Mouse (Mus musculus) liver, embryonic 12.5 days (tissue): ENCODE data around the gene Cdk11b. TPM values are rescaled to one million over a fixed set of nuclear protein-coding genes. Genes with fewer than 3 reads are reported as not detected.

Source experiments
- ATAC-seq: fragments of 200-750 bp; cut with Nextera tagmentation; 2 replicates; pipeline ENCODE4 v1.8.0; 2017; ENCODE audit warnings: moderate number of reproducible peaks, mild to moderate bottlenecking, moderate library complexity
- H3K27ac ChIP-seq: fragments of 300-500 bp; sonication (generic); 2 replicates; pipeline ENCODE4 v1.5.1; 2016; ENCODE audit warnings: mild to moderate bottlenecking
- H3K27me3 ChIP-seq: fragments of 300-500 bp; sonication (generic); replicated peaks from 2 replicates; pipeline ENCODE4 v1.6.1; 2016; ENCODE audit warnings: mild to moderate bottlenecking, moderate library complexity
- H3K36me3 ChIP-seq: fragments of 300-500 bp; sonication (generic); 2 replicates; pipeline ENCODE4 v1.6.1; 2016; ENCODE audit warnings: mild to moderate bottlenecking, moderate library complexity
- H3K4me1 ChIP-seq: fragments of 300-500 bp; sonication (generic); 2 replicates; pipeline ENCODE4 v1.6.1; 2016
- H3K4me2 ChIP-seq: fragments of 300-500 bp; sonication (generic); 2 replicates; pipeline ENCODE4 v1.6.1; 2016; ENCODE audit warnings: mild to moderate bottlenecking, moderate library complexity
- H3K4me3 ChIP-seq: fragments of 300-500 bp; sonication (generic); 2 replicates; pipeline ENCODE4 v1.5.1; 2016; ENCODE audit warnings: mild to moderate bottlenecking, moderate library complexity
- H3K9ac ChIP-seq: fragments of 300-500 bp; sonication (generic); 2 replicates; pipeline ENCODE4 v1.6.1; 2016; ENCODE audit warnings: mild to moderate bottlenecking, moderate library complexity
- H3K9me3 ChIP-seq: fragments of 300-500 bp; sonication (generic); replicated peaks from 2 replicates; pipeline ENCODE4 v1.6.1; 2016; ENCODE audit warnings: mild to moderate bottlenecking, moderate library complexity
- WGBS: fragments of 180-500 bp; shearing (Covaris S2); methylation state at CpG from one replicate; pipeline ENCODE4 v1.1.7; 2016; ENCODE audit not compliant: insufficient replicate concordance; 5-methylcytosine and 5-hydroxymethylcytosine counted together
- polyA plus RNA-seq: library from polyadenylated mRNA; unstranded; fragments of >200 nt; fragmentation: Nextera tagmentation; extraction: Ambion mirVana; gene quantifications from 2 replicates; pipeline ENCODE4 v1.2.1, GENCODE M21; 2016

Cdk11b gene
- 41.1 and 45.5 TPM in 2 replicates for polyA plus RNA-seq

GRCm38 (mm10) chr4:155624338-155625291 lies at the start of gene Cdk11b:
TSS of gene Cdk11b (plus strand) at chr4:155624854.
- ATAC-seq: peak; percentile 100
- Histone ChIP-seq H3K4me2 (peak within 1 kb of the TSS; percentile 68), H3K9ac (peak within 1 kb of the TSS; percentile 87), H3K27ac (peak within 1 kb of the TSS; percentile 95), H3K36me3 (peaks cover 58% of the 10 kb centered on the region), H3K27me3 (no peaks in the 10 kb centered on the region), H3K9me3 (no peaks in the 10 kb centered on the region), H3K4me3 (peak within 1 kb of the TSS; percentile 85), H3K4me1 (peaks cover 14% of the 10 kb centered on the region)
- under 1% methylated on average over 84 of the region's 84 CpGs for WGBS

- ATAC-seq: no peak
These were observed 49.7 kb upstream of the Cdk11b start for GRCm38 (mm10) chr4:155574931-155575330.

GRCm38 (mm10) chr4:155575521-155575920 lies 49.1 kb upstream of the Cdk11b start:
- no peaks in the 10 kb centered on the region for H3K27me3 ChIP-seq
- WGBS: 84% methylated on average over 8 of the region's 8 CpGs
- H3K9ac ChIP-seq: no peak overlapping the region
- H3K4me2 ChIP-seq: no peak overlapping the region
- H3K9me3 ChIP-seq: no peaks in the 10 kb centered on the region
- H3K36me3 ChIP-seq: peaks cover 45% of the 10 kb centered on the region
- no peak overlapping the region for H3K4me3 ChIP-seq
- H3K4me1 ChIP-seq: peaks cover 34% of the 10 kb centered on the region
- no peak overlapping the region for H3K27ac ChIP-seq
- no peak for ATAC-seq

More at GRCm38 (mm10) chr4:155574931-155575330, 49.7 kb upstream of the Cdk11b start:
- H3K9me3 ChIP-seq: no peaks in the 10 kb centered on the region
- H3K27me3 ChIP-seq: no peaks in the 10 kb centered on the region
- no peak overlapping the region for H3K4me2 ChIP-seq
- no peak overlapping the region for H3K4me3 ChIP-seq
- 33% methylated on average over 11 of the region's 11 CpGs for WGBS
- H3K4me1 ChIP-seq: peaks cover 39% of the 10 kb centered on the region
- no peak overlapping the region for H3K9ac ChIP-seq
- H3K27ac ChIP-seq: no peak overlapping the region
- peaks cover 41% of the 10 kb centered on the region for H3K36me3 ChIP-seq

DNA sequence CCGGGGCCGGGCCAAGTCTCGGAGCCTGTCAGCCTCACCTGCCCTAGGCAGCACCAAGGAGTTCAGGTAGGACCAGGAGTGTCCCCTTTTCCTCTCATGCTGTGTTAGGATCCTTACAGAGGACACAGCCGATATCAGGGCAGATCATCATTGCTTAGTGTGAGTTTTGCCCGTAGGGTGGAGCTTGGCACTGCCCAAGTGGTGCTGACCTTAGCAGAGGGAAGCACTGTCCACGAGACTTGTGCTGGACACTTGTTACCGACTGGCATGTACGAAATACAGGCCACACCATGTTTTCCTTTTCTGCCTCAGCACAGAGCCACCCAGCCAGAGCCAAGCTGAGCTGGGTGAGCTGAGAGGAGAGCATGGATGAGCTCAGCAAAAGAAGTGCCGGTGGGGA lies 47.5 kb upstream of the Cdk11b start:
- Histone ChIP-seq H3K4me3 (no peak overlapping the region), H3K9me3 (no peaks in the 10 kb centered on the region), H3K9ac (no peak overlapping the region), H3K27me3 (no peaks in the 10 kb centered on the region), H3K4me1 (peaks cover 21% of the 10 kb centered on the region), H3K27ac (no peak overlapping the region), H3K36me3 (peaks cover 56% of the 10 kb centered on the region), H3K4me2 (no peak overlapping the region)
- WGBS: 89% methylated on average over 9 of the region's 9 CpGs
- ATAC-seq: no peak

GRCm38 (mm10) chr4:155577741-155578140 lies 46.9 kb upstream of the Cdk11b start:
- no peak overlapping the region for H3K27ac ChIP-seq
- 80% methylated on average over 5 of the region's 5 CpGs for WGBS
- peaks cover 25% of the 10 kb centered on the region for H3K4me1 ChIP-seq
- ATAC-seq: no peak
- no peaks in the 10 kb centered on the region for H3K27me3 ChIP-seq
- H3K4me3 ChIP-seq: no peak overlapping the region
- no peak overlapping the region for H3K9ac ChIP-seq
- peaks cover 62% of the 10 kb centered on the region for H3K36me3 ChIP-seq
- no peak overlapping the region for H3K4me2 ChIP-seq
- no peaks in the 10 kb centered on the region for H3K9me3 ChIP-seq

- H3K9me3 ChIP-seq: no peaks in the 10 kb centered on the region
- H3K9ac ChIP-seq: no peak overlapping the region
- 76% methylated on average over 7 of the region's 7 CpGs for WGBS
- no peak overlapping the region for H3K27ac ChIP-seq
- H3K4me3 ChIP-seq: no peak overlapping the region
- H3K4me2 ChIP-seq: no peak overlapping the region
- no peak for ATAC-seq
- no peaks in the 10 kb centered on the region for H3K27me3 ChIP-seq
- H3K36me3 ChIP-seq: peaks cover 68% of the 10 kb centered on the region
- H3K4me1 ChIP-seq: peaks cover 20% of the 10 kb centered on the region
These were observed 46.1 kb upstream of the Cdk11b start for GRCm38 (mm10) chr4:155578336-155579125.

- 38% methylated on average over 1 of the region's 1 CpGs for WGBS
These were observed 44.2 kb upstream of the Cdk11b start for GRCm38 (mm10) chr4:155580420-155580819.

GRCm38 (mm10) chr4:155582279-155582905 lies 42.3 kb upstream of the Cdk11b start:
- no peak overlapping the region for H3K4me2 ChIP-seq
- no peak overlapping the region for H3K9ac ChIP-seq
- no peaks in the 10 kb centered on the region for H3K27me3 ChIP-seq
- peaks cover 91% of the 10 kb centered on the region for H3K36me3 ChIP-seq
- H3K9me3 ChIP-seq: no peaks in the 10 kb centered on the region
- H3K4me1 ChIP-seq: peaks cover 6% of the 10 kb centered on the region; the same call in 1 of the 2 replicates
- peak; percentile 44; the same call in 1 of the 2 replicates for ATAC-seq
- H3K27ac ChIP-seq: no peak overlapping the region
- WGBS: 83% methylated on average over 6 of the region's 6 CpGs
- H3K4me3 ChIP-seq: no peak overlapping the region

More at GRCm38 (mm10) chr4:155580420-155580819, 44.2 kb upstream of the Cdk11b start:
- no peak overlapping the region for H3K4me2 ChIP-seq
- peaks cover 87% of the 10 kb centered on the region for H3K36me3 ChIP-seq
- no peaks in the 10 kb centered on the region for H3K9me3 ChIP-seq
- H3K27me3 ChIP-seq: no peaks in the 10 kb centered on the region
- H3K9ac ChIP-seq: no peak overlapping the region
- no peak overlapping the region for H3K4me3 ChIP-seq
- ATAC-seq: no peak
- no peak overlapping the region for H3K27ac ChIP-seq
- peaks cover 6% of the 10 kb centered on the region; the same call in 1 of the 2 replicates for H3K4me1 ChIP-seq

GRCm38 (mm10) chr4:155589356-155589755 lies 35.3 kb upstream of the Cdk11b start:
- Histone ChIP-seq H3K4me1 (no peaks in the 10 kb centered on the region), H3K36me3 (peaks cover 69% of the 10 kb centered on the region), H3K9me3 (no peaks in the 10 kb centered on the region), H3K9ac (no peak overlapping the region), H3K4me3 (no peak overlapping the region), H3K4me2 (no peak overlapping the region), H3K27ac (no peak overlapping the region), H3K27me3 (no peaks in the 10 kb centered on the region)
- ATAC-seq: no peak
- 80% methylated on average over 5 of the region's 5 CpGs for WGBS

DNA sequence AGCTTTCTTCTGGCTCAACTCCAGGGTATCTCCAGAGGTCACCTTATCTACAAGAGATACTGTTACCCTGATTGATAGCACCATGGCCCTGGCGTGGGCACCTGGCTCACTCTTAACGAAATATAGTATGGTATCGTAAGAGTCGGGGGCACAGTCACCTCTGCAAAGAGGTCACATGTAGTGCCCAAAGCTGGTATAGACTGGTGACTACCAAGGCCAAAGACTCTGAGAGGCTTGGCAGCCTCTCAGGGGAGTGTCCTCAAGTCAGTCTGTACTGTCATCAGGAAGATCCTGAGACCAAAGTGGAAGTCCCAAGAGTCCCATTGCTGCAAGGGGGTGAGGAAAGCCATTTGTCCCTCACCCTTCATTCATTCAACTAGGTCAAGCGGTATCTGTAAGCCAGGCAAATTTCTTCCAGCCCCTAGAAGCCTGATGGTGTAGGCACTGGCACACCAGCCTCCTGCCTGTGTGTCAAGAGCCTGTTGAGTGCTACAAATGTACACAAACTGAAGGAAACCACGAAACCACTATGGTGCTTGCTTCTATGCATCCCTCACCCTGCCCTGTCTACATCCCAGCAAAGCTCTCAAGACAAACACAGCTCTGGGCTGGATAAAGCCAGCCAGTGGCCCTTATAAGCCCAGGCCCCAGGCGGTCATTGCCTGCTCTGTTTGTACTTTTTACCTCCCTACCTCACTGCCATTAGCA lies 33.5 kb upstream of the Cdk11b start:
- H3K27me3 ChIP-seq: no peaks in the 10 kb centered on the region
- WGBS: 63% methylated on average over 7 of the region's 7 CpGs
- no peak overlapping the region for H3K9ac ChIP-seq
- no peak overlapping the region for H3K4me2 ChIP-seq
- peaks cover 51% of the 10 kb centered on the region for H3K36me3 ChIP-seq
- peaks cover 6% of the 10 kb centered on the region for H3K4me1 ChIP-seq
- no peaks in the 10 kb centered on the region for H3K9me3 ChIP-seq
- H3K4me3 ChIP-seq: no peak overlapping the region
- no peak for ATAC-seq
- H3K27ac ChIP-seq: no peak overlapping the region

- no peak overlapping the region for H3K4me3 ChIP-seq
- WGBS: 32% methylated on average over 1 of the region's 1 CpGs
These were observed 30.9 kb upstream of the Cdk11b start for GRCm38 (mm10) chr4:155593780-155594179.

More at GRCm38 (mm10) chr4:155593780-155594179, 30.9 kb upstream of the Cdk11b start:
- ATAC-seq: no peak
- H3K9ac ChIP-seq: no peak overlapping the region
- peaks cover 29% of the 10 kb centered on the region for H3K4me1 ChIP-seq
- H3K9me3 ChIP-seq: no peaks in the 10 kb centered on the region
- H3K36me3 ChIP-seq: peaks cover 25% of the 10 kb centered on the region
- no peak overlapping the region for H3K27ac ChIP-seq
- H3K4me2 ChIP-seq: no peak overlapping the region
- no peaks in the 10 kb centered on the region for H3K27me3 ChIP-seq
